Mouse (Mus musculus) olfactory bulb, adult 2 months (tissue): ENCODE results near the gene Bcas3.

ENCODE experiments used
- CTCF ChIP-seq: fragments of 200-500 bp; IDR thresholded peaks from 2 replicates; pipeline ENCODE4 v1.5.1; 2012; ENCODE audit warnings: low read depth, mild to moderate bottlenecking, low read length, moderate library complexity; ENCODE audit not compliant: insufficient read depth
- POLR2A ChIP-seq: fragments of 200-500 bp; IDR thresholded peaks from 2 replicates; pipeline ENCODE4 v1.6.1; 2012; ENCODE audit warnings: mild to moderate bottlenecking, low read depth, low read length, moderate library complexity; ENCODE audit not compliant: insufficient read depth

DNA sequence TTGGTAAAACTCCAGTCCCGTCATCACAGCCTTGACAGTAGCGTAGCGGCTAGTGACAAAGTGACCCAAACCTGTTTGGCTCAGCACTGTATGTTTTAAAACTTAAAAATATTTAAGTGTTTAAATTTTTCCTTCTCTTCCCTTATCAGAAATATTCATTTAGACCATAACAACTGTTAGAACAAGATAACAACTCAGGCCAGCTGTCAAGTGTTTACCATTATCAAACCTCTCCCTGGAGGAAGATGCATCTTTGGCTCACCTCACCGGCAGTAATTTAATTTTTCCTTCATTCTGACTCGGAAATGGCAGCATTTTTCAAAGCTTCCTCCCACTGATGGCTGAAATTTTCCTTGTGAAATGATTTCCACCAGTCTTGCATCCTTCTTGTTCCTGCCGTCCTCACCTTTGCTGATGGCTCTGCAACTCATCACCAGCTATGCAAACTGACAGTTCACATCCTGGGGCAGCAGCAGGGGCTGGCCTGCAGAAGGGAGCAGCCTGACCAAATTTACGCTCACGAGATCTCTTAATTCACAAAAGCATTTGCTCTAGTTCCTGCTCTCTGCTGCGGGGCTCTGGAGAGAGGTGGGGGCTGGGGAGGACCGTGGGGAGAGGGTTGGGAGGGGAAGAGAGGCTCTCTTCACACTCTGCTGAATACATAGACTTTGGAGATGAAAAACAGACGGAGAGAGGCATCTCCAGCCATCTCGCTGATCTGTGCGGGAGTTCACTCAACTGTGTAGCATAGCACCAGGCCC is 275.5 kb downstream of the Bcas3 start:
- TF ChIP-seq CTCF (no peak), POLR2A (no peak)
